Mouse (Mus musculus): Measurements from ENCODE around the gene Ankrd28. TPM values are rescaled to one million over a fixed set of nuclear protein-coding genes. Genes with fewer than 3 reads are reported as not detected.

Gene Ankrd28
- polyA plus RNA-seq, 1 experiment from 2014 or later, result 11.9 TPM

- peaks cover 16% of the 10 kb centered on the region for H3K36me3 ChIP-seq (ENCODE audit: control insufficient read depth, insufficient read depth, low read length)
- no peak overlapping the region for H3K4me2 ChIP-seq (ENCODE audit: low read depth, low read length)
- no peak for ATAC-seq (ENCODE audit: low read depth)
- no peaks in the 10 kb centered on the region for H3K27me3 ChIP-seq (replicated peaks; ENCODE audit: control insufficient read depth, insufficient read depth, low read length)
- peak; percentile 66 for DNase-seq (ENCODE audit: low spot score)
- H3K9ac ChIP-seq (ENCODE audit: low read depth, low read length), result no peak overlapping the region
- no peak overlapping the region for H3K4me3 ChIP-seq (ENCODE audit: low read depth, low read length)
- 55% methylated on average over 18 of the region's 18 CpGs for WGBS
- peaks cover 58% of the 10 kb centered on the region for H3K4me1 ChIP-seq (ENCODE audit: control insufficient read depth, insufficient read depth, low read length)
- peak overlapping the region; percentile 99 for H3K27ac ChIP-seq (replicated peaks; ENCODE audit: low read depth, low read length)
- no peaks in the 10 kb centered on the region; the same call in 1 of the 2 replicates for H3K9me3 ChIP-seq (ENCODE audit: control insufficient read depth, low read length)
These were observed 166.2 kb downstream of the Ankrd28 start for GRCm38 (mm10) chr14:31664100-31664902.

- Histone ChIP-seq H3K36me3 (ENCODE audit: control insufficient read depth, insufficient read depth, low read length) (peaks cover 16% of the 10 kb centered on the region), H3K4me3 (ENCODE audit: low read depth, low read length) (no peak overlapping the region), H3K27me3 (replicated peaks; ENCODE audit: control insufficient read depth, insufficient read depth, low read length) (no peaks in the 10 kb centered on the region), H3K4me2 (ENCODE audit: low read depth, low read length) (no peak overlapping the region), H3K4me1 (ENCODE audit: control insufficient read depth, insufficient read depth, low read length) (peaks cover 60% of the 10 kb centered on the region), H3K9ac (ENCODE audit: low read depth, low read length) (no peak overlapping the region), H3K27ac (replicated peaks; ENCODE audit: low read depth, low read length) (peak overlapping the region; percentile 99), H3K9me3 (ENCODE audit: control insufficient read depth, low read length) (no peaks in the 10 kb centered on the region; the same call in 1 of the 2 replicates)
- no peak for DNase-seq (ENCODE audit: low spot score)
- ATAC-seq (ENCODE audit: low read depth), result no peak
- WGBS, result 79% methylated on average over 13 of the region's 13 CpGs
These were observed 166.9 kb downstream of the Ankrd28 start for GRCm38 (mm10) chr14:31663376-31664099.

- DNase-seq (ENCODE audit: low spot score), result peak; percentile 82
- no peaks in the 10 kb centered on the region for H3K27me3 ChIP-seq (replicated peaks; ENCODE audit: control insufficient read depth, insufficient read depth, low read length)
- no peak; the same call in 1 of the 2 replicates for ATAC-seq (ENCODE audit: low read depth)
- WGBS, result 15% methylated on average over 9 of the region's 9 CpGs
- H3K4me3 ChIP-seq (ENCODE audit: low read depth, low read length), result peak overlapping the region; percentile 36
- H3K4me2 ChIP-seq (ENCODE audit: low read depth, low read length), result peak overlapping the region; percentile 61
- H3K9ac ChIP-seq (ENCODE audit: low read depth, low read length), result peak overlapping the region; percentile 67
- peak overlapping the region; percentile 99 for H3K27ac ChIP-seq (replicated peaks; ENCODE audit: low read depth, low read length)
- H3K36me3 ChIP-seq (ENCODE audit: control insufficient read depth, insufficient read depth, low read length), result peaks cover 14% of the 10 kb centered on the region
- peaks cover 63% of the 10 kb centered on the region for H3K4me1 ChIP-seq (ENCODE audit: control insufficient read depth, insufficient read depth, low read length)
- no peaks in the 10 kb centered on the region; the same call in 1 of the 2 replicates for H3K9me3 ChIP-seq (ENCODE audit: control insufficient read depth, low read length)
These were observed 167.8 kb downstream of the Ankrd28 start for GRCm38 (mm10) chr14:31662555-31663211.

- H3K4me1 ChIP-seq (ENCODE audit: control insufficient read depth, insufficient read depth, low read length), result peaks cover 71% of the 10 kb centered on the region
- H3K4me2 ChIP-seq (ENCODE audit: low read depth, low read length), result peak overlapping the region; percentile 61
- peak; percentile 93 for ATAC-seq (ENCODE audit: low read depth)
- peak overlapping the region; percentile 99 for H3K27ac ChIP-seq (replicated peaks; ENCODE audit: low read depth, low read length)
- peaks cover 6% of the 10 kb centered on the region for H3K36me3 ChIP-seq (ENCODE audit: control insufficient read depth, insufficient read depth, low read length)
- 3% methylated on average over 44 of the region's 44 CpGs for WGBS
- peak overlapping the region; percentile 36 for H3K4me3 ChIP-seq (ENCODE audit: low read depth, low read length)
- H3K9me3 ChIP-seq (ENCODE audit: control insufficient read depth, low read length), result no peaks in the 10 kb centered on the region; the same call in 1 of the 2 replicates
- no peaks in the 10 kb centered on the region for H3K27me3 ChIP-seq (replicated peaks; ENCODE audit: control insufficient read depth, insufficient read depth, low read length)
- H3K9ac ChIP-seq (ENCODE audit: low read depth, low read length), result peak overlapping the region; percentile 67
- peak; percentile 97 for DNase-seq (ENCODE audit: low spot score)
These were observed 168.5 kb downstream of the Ankrd28 start for GRCm38 (mm10) chr14:31661671-31662554.

- Histone ChIP-seq H3K4me1 (ENCODE audit: control insufficient read depth, insufficient read depth, low read length) (peaks cover 72% of the 10 kb centered on the region), H3K9ac (ENCODE audit: low read depth, low read length) (no peak overlapping the region), H3K36me3 (ENCODE audit: control insufficient read depth, insufficient read depth, low read length) (no peaks in the 10 kb centered on the region), H3K27ac (replicated peaks; ENCODE audit: low read depth, low read length) (peak overlapping the region; percentile 99), H3K4me3 (ENCODE audit: low read depth, low read length) (no peak overlapping the region), H3K9me3 (ENCODE audit: control insufficient read depth, low read length) (no peaks in the 10 kb centered on the region), H3K27me3 (replicated peaks; ENCODE audit: control insufficient read depth, insufficient read depth, low read length) (no peaks in the 10 kb centered on the region), H3K4me2 (ENCODE audit: low read depth, low read length) (no peak overlapping the region)
- 33% methylated on average over 7 of the region's 7 CpGs for WGBS
- ATAC-seq (ENCODE audit: low read depth), result no peak
- DNase-seq (ENCODE audit: low spot score), result peak; percentile 62
These were observed 169.9 kb downstream of the Ankrd28 start for GRCm38 (mm10) chr14:31660312-31661093.

GRCm38 (mm10) chr14:31659501-31660181 is 170.8 kb downstream of the Ankrd28 start:
- Histone ChIP-seq H3K36me3 (ENCODE audit: control insufficient read depth, insufficient read depth, low read length) (no peaks in the 10 kb centered on the region), H3K4me2 (ENCODE audit: low read depth, low read length) (no peak overlapping the region), H3K27me3 (replicated peaks; ENCODE audit: control insufficient read depth, insufficient read depth, low read length) (no peaks in the 10 kb centered on the region), H3K4me3 (ENCODE audit: low read depth, low read length) (no peak overlapping the region), H3K27ac (replicated peaks; ENCODE audit: low read depth, low read length) (peak overlapping the region; percentile 99), H3K9ac (ENCODE audit: low read depth, low read length) (no peak overlapping the region), H3K9me3 (ENCODE audit: control insufficient read depth, low read length) (no peaks in the 10 kb centered on the region), H3K4me1 (ENCODE audit: control insufficient read depth, insufficient read depth, low read length) (peaks cover 65% of the 10 kb centered on the region)
- DNase-seq (ENCODE audit: low spot score) (peak; percentile 88), ATAC-seq (ENCODE audit: low read depth) (peak; percentile 12; the same call in 1 of the 2 replicates)
- 44% methylated on average over 10 of the region's 10 CpGs for WGBS

- Histone ChIP-seq H3K27me3 (replicated peaks; ENCODE audit: control insufficient read depth, insufficient read depth, low read length) (no peaks in the 10 kb centered on the region), H3K4me2 (ENCODE audit: low read depth, low read length) (no peak overlapping the region), H3K36me3 (ENCODE audit: control insufficient read depth, insufficient read depth, low read length) (no peaks in the 10 kb centered on the region), H3K9ac (ENCODE audit: low read depth, low read length) (no peak overlapping the region), H3K4me1 (ENCODE audit: control insufficient read depth, insufficient read depth, low read length) (peaks cover 57% of the 10 kb centered on the region), H3K27ac (replicated peaks; ENCODE audit: low read depth, low read length) (no peak overlapping the region), H3K9me3 (ENCODE audit: control insufficient read depth, low read length) (no peaks in the 10 kb centered on the region), H3K4me3 (ENCODE audit: low read depth, low read length) (no peak overlapping the region)
- no peak for DNase-seq (ENCODE audit: low spot score)
- 78% methylated on average over 8 of the region's 8 CpGs for WGBS
- ATAC-seq (ENCODE audit: low read depth), result no peak
These were observed 172.2 kb downstream of the Ankrd28 start for GRCm38 (mm10) chr14:31658126-31658680.
